Mouse (Mus musculus): ENCODE measurements around the gene Fstl4.

Fstl4 gene

GRCm38 (mm10) chr11:52910788-52911187 lies 146.4 kb downstream of the Fstl4 start:
- no peak for DNase-seq (ENCODE audit: low spot score)

- DNase-seq (ENCODE audit: low spot score), result no peak
Observed at GRCm38 (mm10) chr11:52914431-52914830, 150.0 kb downstream of the Fstl4 start.

GRCm38 (mm10) chr11:52915648-52916047 lies 151.2 kb downstream of the Fstl4 start:
- DNase-seq (ENCODE audit: low spot score), result no peak

GRCm38 (mm10) chr11:52919231-52919960 lies 155.0 kb downstream of the Fstl4 start:
- DNase-seq (ENCODE audit: low spot score), result no peak

- DNase-seq (ENCODE audit: low spot score), result no peak
Observed at GRCm38 (mm10) chr11:52924196-52924595, 159.8 kb downstream of the Fstl4 start.

- DNase-seq (ENCODE audit: low spot score), result no peak
Observed at GRCm38 (mm10) chr11:52928321-52928720, 163.9 kb downstream of the Fstl4 start.

GRCm38 (mm10) chr11:52939336-52940070 lies 175.1 kb downstream of the Fstl4 start:
- no peak for DNase-seq (ENCODE audit: low spot score)

- DNase-seq (ENCODE audit: low spot score), result no peak
Observed at GRCm38 (mm10) chr11:52942967-52943366, 178.5 kb downstream of the Fstl4 start.

GRCm38 (mm10) chr11:52954995-52955394 lies 190.6 kb downstream of the Fstl4 start:
- no peak for DNase-seq (ENCODE audit: low spot score)

GRCm38 (mm10) chr11:52968809-52969208 lies 204.4 kb downstream of the Fstl4 start:
- no peak for DNase-seq (ENCODE audit: low spot score)

- DNase-seq (ENCODE audit: low spot score), result no peak
Observed at GRCm38 (mm10) chr11:52970396-52970795, 206.0 kb downstream of the Fstl4 start.

GRCm38 (mm10) chr11:52986986-52987385 lies 222.6 kb downstream of the Fstl4 start:
- DNase-seq (ENCODE audit: low spot score), result no peak

- DNase-seq (ENCODE audit: low spot score), result no peak
Observed at GRCm38 (mm10) chr11:52994688-52995087, 230.3 kb downstream of the Fstl4 start.

GRCm38 (mm10) chr11:52996434-52997093 lies 232.1 kb downstream of the Fstl4 start:
- DNase-seq (ENCODE audit: low spot score), result no peak

- DNase-seq (ENCODE audit: low spot score), result no peak
Observed at GRCm38 (mm10) chr11:52997421-52997820, 233.0 kb downstream of the Fstl4 start.

GRCm38 (mm10) chr11:53000226-53000625 lies 235.8 kb downstream of the Fstl4 start:
- DNase-seq (ENCODE audit: low spot score), result no peak

- DNase-seq (ENCODE audit: low spot score), result no peak
Observed at GRCm38 (mm10) chr11:53003361-53003760, 238.9 kb downstream of the Fstl4 start.

- DNase-seq (ENCODE audit: low spot score), result no peak
Observed at GRCm38 (mm10) chr11:53003811-53004210, 239.4 kb downstream of the Fstl4 start.

GRCm38 (mm10) chr11:53009597-53009996 lies 245.2 kb downstream of the Fstl4 start:
- DNase-seq (ENCODE audit: low spot score), result no peak

- DNase-seq (ENCODE audit: low spot score), result no peak
Observed at GRCm38 (mm10) chr11:53011996-53012505, 247.6 kb downstream of the Fstl4 start.

GRCm38 (mm10) chr11:53013906-53014305 lies 249.5 kb downstream of the Fstl4 start:
- DNase-seq (ENCODE audit: low spot score), result no peak

GRCm38 (mm10) chr11:53016358-53017021 lies 252.1 kb downstream of the Fstl4 start:
- no peak for DNase-seq (ENCODE audit: low spot score)
